Mouse (Mus musculus): ENCODE results near the gene Mindy4.

Mindy4 gene

GRCm38 (mm10) chr6:55344291-55345016 is 141.3 kb downstream of the Mindy4 start:
- DNase-seq = no peak

GRCm38 (mm10) chr6:55345264-55345663 is 142.1 kb downstream of the Mindy4 start:
- no peak for DNase-seq

GRCm38 (mm10) chr6:55346491-55346890 is 143.3 kb downstream of the Mindy4 start:
- no peak for DNase-seq

GRCm38 (mm10) chr6:55347711-55348571 is 144.8 kb downstream of the Mindy4 start:
- no peak for DNase-seq

GRCm38 (mm10) chr6:55349231-55349630 is 146.0 kb downstream of the Mindy4 start:
- DNase-seq = no peak

- DNase-seq = no peak
Observed at GRCm38 (mm10) chr6:55350383-55350952, 147.3 kb downstream of the Mindy4 start.

- no peak for DNase-seq
Observed at GRCm38 (mm10) chr6:55351712-55352111, 148.5 kb downstream of the Mindy4 start.

GRCm38 (mm10) chr6:55353711-55354445 is 150.7 kb downstream of the Mindy4 start:
- no peak for DNase-seq

- DNase-seq = no peak
Observed at GRCm38 (mm10) chr6:55354456-55355117, 151.4 kb downstream of the Mindy4 start.

- DNase-seq = no peak
Observed at GRCm38 (mm10) chr6:55355575-55355974, 152.4 kb downstream of the Mindy4 start.

GRCm38 (mm10) chr6:55356017-55356703 is 153.0 kb downstream of the Mindy4 start:
- peak; percentile 30 for DNase-seq

- no peak for DNase-seq
Observed at GRCm38 (mm10) chr6:55356976-55357635, 153.9 kb downstream of the Mindy4 start.

- DNase-seq = peak; percentile 34
Observed at GRCm38 (mm10) chr6:55357636-55358031, 154.5 kb downstream of the Mindy4 start.

- peak; percentile 37 for DNase-seq
Observed at GRCm38 (mm10) chr6:55358731-55359143, 155.6 kb downstream of the Mindy4 start.

- DNase-seq = no peak
Observed at GRCm38 (mm10) chr6:55362663-55363062, 159.5 kb downstream of the Mindy4 start.

- DNase-seq = no peak
Observed at GRCm38 (mm10) chr6:55367126-55367525, 163.9 kb downstream of the Mindy4 start.

Measured in lung, postnatal 36 days (tissue).